Mouse (Mus musculus) liver, adult 2 months (tissue): ENCODE data around the gene Tox2. TPM values are rescaled to one million over a fixed set of nuclear protein-coding genes. Genes with fewer than 3 reads are reported as not detected.

Source experiments
- DNase-seq: peaks from one replicate; pipeline ENCODE4 v3.0.0-alpha.2; 2011; ENCODE audit warnings: low read depth, low spot score; ENCODE audit errors: extremely low read depth
- H3K27ac ChIP-seq: fragments of 200-500 bp; replicated peaks from 2 replicates; pipeline ENCODE4 v1.5.1; 2012; ENCODE audit warnings: low read depth, mild to moderate bottlenecking, control low read depth, inconsistent platforms, low read length; ENCODE audit not compliant: insufficient read depth
- H3K27me3 ChIP-seq: fragments of 200-500 bp; 2 replicates; pipeline ENCODE4 v1.6.1; 2012; ENCODE audit warnings: mild to moderate bottlenecking, moderate library complexity, low read length, inconsistent platforms; ENCODE audit not compliant: control insufficient read depth, insufficient read depth
- H3K36me3 ChIP-seq: fragments of 200-500 bp; 2 replicates; pipeline ENCODE4 v1.6.1; 2012; ENCODE audit warnings: low read length, inconsistent platforms; ENCODE audit not compliant: control insufficient read depth, insufficient read depth
- H3K4me1 ChIP-seq: fragments of 200-500 bp; 2 replicates; pipeline ENCODE4 v1.6.1; 2011; ENCODE audit warnings: low read length; ENCODE audit not compliant: control insufficient read depth, insufficient read depth
- H3K4me3 ChIP-seq: fragments of 200-500 bp; 2 replicates; pipeline ENCODE4 v1.5.1; 2011; ENCODE audit warnings: low read depth, mild to moderate bottlenecking, control low read depth, low read length, moderate library complexity; ENCODE audit not compliant: insufficient read depth
- H3K79me2 ChIP-seq: fragments of 200-500 bp; 2 replicates; pipeline ENCODE4 v1.6.1; 2012; ENCODE audit warnings: inconsistent platforms, mild to moderate bottlenecking, low read length, moderate library complexity; ENCODE audit not compliant: control insufficient read depth, insufficient read depth
- H3K9ac ChIP-seq: fragments of 200-500 bp; 2 replicates; pipeline ENCODE4 v1.6.1; 2012; ENCODE audit warnings: low read depth, mild to moderate bottlenecking, control low read depth, inconsistent platforms, low read length
- CTCF ChIP-seq: fragments of 200-500 bp; IDR thresholded peaks from 2 replicates; pipeline ENCODE4 v1.5.1; 2011; ENCODE audit warnings: low read depth, low read length, control low read depth
- POLR2A ChIP-seq: fragments of 200-500 bp; IDR thresholded peaks from 2 replicates; pipeline ENCODE4 v1.6.1; 2011; ENCODE audit warnings: low read length, control low read depth; ENCODE audit not compliant: insufficient read depth; ENCODE audit errors: extremely low read depth
- WGBS: fragments of 180-500 bp; shearing (Covaris S2); methylation state at CpG from one replicate; pipeline ENCODE4 v1.1.7; 2018; 5-methylcytosine and 5-hydroxymethylcytosine counted together
- polyA plus RNA-seq: library from polyadenylated mRNA; depleted of rRNA; stranded (reverse); fragments of >200 nt; gene quantifications from 2 replicates; pipeline ENCODE4 v1.2.3, GENCODE M21; 2012
- total RNA-seq: library from RNA; depleted of rRNA; stranded (reverse); fragments of >200 nt; gene quantifications from 2 replicates; pipeline ENCODE4 v1.2.3, GENCODE M21; 2014

Gene Tox2
- total and polyA plus RNA-seq, 2 experiments: 0.09 to 0.27 TPM

- H3K9ac ChIP-seq: no peak overlapping the region
- TF ChIP-seq CTCF (no peak), POLR2A (no peak)
- no peaks in the 10 kb centered on the region for H3K36me3 ChIP-seq
- no peaks in the 10 kb centered on the region for H3K79me2 ChIP-seq
- H3K4me1 ChIP-seq: no peaks in the 10 kb centered on the region
- no peak overlapping the region for H3K4me3 ChIP-seq
- 62% methylated on average over 5 of the region's 5 CpGs for WGBS
- no peaks in the 10 kb centered on the region for H3K27me3 ChIP-seq
- no peak overlapping the region for H3K27ac ChIP-seq
- DNase-seq: no peak
These were observed 16.5 kb downstream of the Tox2 start for GRCm38 (mm10) chr2:163219447-163219846.

- no peaks in the 10 kb centered on the region for H3K36me3 ChIP-seq
- H3K4me3 ChIP-seq: no peak overlapping the region
- H3K79me2 ChIP-seq: no peaks in the 10 kb centered on the region
- no peak overlapping the region for H3K27ac ChIP-seq
- no peak overlapping the region for H3K9ac ChIP-seq
- DNase-seq: no peak
- 88% methylated on average over 11 of the region's 11 CpGs for WGBS
- no peaks in the 10 kb centered on the region for H3K27me3 ChIP-seq
- H3K4me1 ChIP-seq: no peaks in the 10 kb centered on the region
- no peak for TF ChIP-seq POLR2A
- no peak for TF ChIP-seq CTCF
These were observed 17.8 kb downstream of the Tox2 start for GRCm38 (mm10) chr2:163220706-163221105.

GRCm38 (mm10) chr2:163225302-163225701 lies 22.4 kb downstream of the Tox2 start:
- H3K4me1 ChIP-seq: no peaks in the 10 kb centered on the region
- H3K79me2 ChIP-seq: no peaks in the 10 kb centered on the region
- no peaks in the 10 kb centered on the region for H3K27me3 ChIP-seq
- no peak overlapping the region for H3K9ac ChIP-seq
- TF ChIP-seq POLR2A (no peak), CTCF (no peak)
- no peaks in the 10 kb centered on the region for H3K36me3 ChIP-seq
- DNase-seq: no peak
- WGBS: 80% methylated on average over 15 of the region's 15 CpGs
- no peak overlapping the region for H3K27ac ChIP-seq
- H3K4me3 ChIP-seq: no peak overlapping the region

GRCm38 (mm10) chr2:163229050-163229449 lies 26.1 kb downstream of the Tox2 start:
- 80% methylated on average over 9 of the region's 9 CpGs for WGBS
- DNase-seq: no peak

GRCm38 (mm10) chr2:163231781-163232534 lies 29.0 kb downstream of the Tox2 start:
- TF ChIP-seq CTCF (no peak), POLR2A (no peak)
- Histone ChIP-seq H3K9ac (no peak overlapping the region), H3K4me3 (no peak overlapping the region), H3K27ac (no peak overlapping the region), H3K27me3 (no peaks in the 10 kb centered on the region), H3K79me2 (no peaks in the 10 kb centered on the region), H3K4me1 (no peaks in the 10 kb centered on the region), H3K36me3 (no peaks in the 10 kb centered on the region)
- WGBS: 42% methylated on average over 13 of the region's 13 CpGs
- peak; percentile 13 for DNase-seq

More at GRCm38 (mm10) chr2:163229050-163229449, 26.1 kb downstream of the Tox2 start:
- Histone ChIP-seq H3K4me3 (no peak overlapping the region), H3K36me3 (no peaks in the 10 kb centered on the region), H3K4me1 (no peaks in the 10 kb centered on the region), H3K27me3 (no peaks in the 10 kb centered on the region), H3K27ac (no peak overlapping the region), H3K9ac (no peak overlapping the region), H3K79me2 (no peaks in the 10 kb centered on the region)
- no peak for TF ChIP-seq CTCF
- no peak for TF ChIP-seq POLR2A

GRCm38 (mm10) chr2:163233666-163234065 lies 30.7 kb downstream of the Tox2 start:
- WGBS: 57% methylated on average over 9 of the region's 9 CpGs
- no peak overlapping the region for H3K27ac ChIP-seq
- DNase-seq: no peak
- no peaks in the 10 kb centered on the region for H3K4me1 ChIP-seq
- no peak overlapping the region for H3K4me3 ChIP-seq
- no peaks in the 10 kb centered on the region for H3K27me3 ChIP-seq
- no peaks in the 10 kb centered on the region for H3K36me3 ChIP-seq
- H3K9ac ChIP-seq: no peak overlapping the region
- no peaks in the 10 kb centered on the region for H3K79me2 ChIP-seq
- TF ChIP-seq CTCF: no peak
- TF ChIP-seq POLR2A: no peak
